Mouse (Mus musculus) intestine, postnatal 0 days (tissue): ENCODE results near the gene Klhl10. TPM values are rescaled to one million over a fixed set of nuclear protein-coding genes. Genes with fewer than 3 reads are reported as not detected.

Experiments
- ATAC-seq: fragments of 200-750 bp; cut with Nextera tagmentation; 2 replicates; pipeline ENCODE4 v1.8.0; 2017; ENCODE audit warnings: mild to moderate bottlenecking, moderate TSS enrichment, moderate library complexity
- H3K27ac ChIP-seq: fragments of 300-500 bp; sonication (generic); 2 replicates; pipeline ENCODE4 v1.5.1; 2014; ENCODE audit warnings: mild to moderate bottlenecking, low read depth, low read length, moderate library complexity
- H3K27me3 ChIP-seq: fragments of 300-500 bp; sonication (generic); replicated peaks from 2 replicates; pipeline ENCODE4 v1.6.1; 2014; ENCODE audit warnings: low read length, mixed read lengths; ENCODE audit not compliant: control insufficient read depth, insufficient read depth
- H3K36me3 ChIP-seq: fragments of 300-500 bp; sonication (generic); 2 replicates; pipeline ENCODE4 v1.6.1; 2014; ENCODE audit warnings: mild to moderate bottlenecking, moderate library complexity; ENCODE audit not compliant: control insufficient read depth, insufficient read depth
- H3K4me1 ChIP-seq: fragments of 300-500 bp; sonication (generic); replicated peaks from 2 replicates; pipeline ENCODE4 v1.6.1; 2014; ENCODE audit warnings: antibody characterized with exemption, low read length, mixed read lengths; ENCODE audit not compliant: control insufficient read depth, insufficient read depth
- H3K4me2 ChIP-seq: fragments of 300-500 bp; sonication (generic); replicated peaks from 2 replicates; pipeline ENCODE4 v1.6.1; 2014; ENCODE audit warnings: low read depth, mild to moderate bottlenecking, moderate library complexity
- H3K4me3 ChIP-seq: fragments of 300-500 bp; sonication (generic); 2 replicates; pipeline ENCODE4 v1.5.1; 2014; ENCODE audit warnings: low read depth, low read length
- H3K9ac ChIP-seq: fragments of 300-500 bp; sonication (generic); 2 replicates; pipeline ENCODE4 v1.6.1; 2014; ENCODE audit warnings: mild to moderate bottlenecking, low read depth, low read length
- H3K9me3 ChIP-seq: fragments of 300-500 bp; sonication (generic); 2 replicates; pipeline ENCODE4 v1.6.1; 2016; ENCODE audit warnings: mixed run types; ENCODE audit not compliant: control insufficient read depth
- CTCF ChIP-seq: sonication (generic); IDR thresholded peaks from 2 replicates; pipeline ENCODE4 v1.5.1; 2016; ENCODE audit warnings: low read depth, mild to moderate bottlenecking, control low read depth, antibody characterized with exemption, moderate library complexity
- WGBS: fragments of 180-500 bp; shearing (Covaris S2); extraction: QIAGEN DNeasy Blood & Tissue Kit; methylation state at CpG from one replicate; pipeline ENCODE4 v1.1.7; 2014; 5-methylcytosine and 5-hydroxymethylcytosine counted together
- polyA plus RNA-seq: library from polyadenylated mRNA; unstranded; fragments of >200 nt; fragmentation: Nextera tagmentation; extraction: Ambion mirVana; gene quantifications from 2 replicates; pipeline ENCODE4 v1.2.1, GENCODE M21; 2015

Gene Klhl10
- polyA plus RNA-seq, 1 experiment from 2014 or later, result 0.13 TPM

DNA sequence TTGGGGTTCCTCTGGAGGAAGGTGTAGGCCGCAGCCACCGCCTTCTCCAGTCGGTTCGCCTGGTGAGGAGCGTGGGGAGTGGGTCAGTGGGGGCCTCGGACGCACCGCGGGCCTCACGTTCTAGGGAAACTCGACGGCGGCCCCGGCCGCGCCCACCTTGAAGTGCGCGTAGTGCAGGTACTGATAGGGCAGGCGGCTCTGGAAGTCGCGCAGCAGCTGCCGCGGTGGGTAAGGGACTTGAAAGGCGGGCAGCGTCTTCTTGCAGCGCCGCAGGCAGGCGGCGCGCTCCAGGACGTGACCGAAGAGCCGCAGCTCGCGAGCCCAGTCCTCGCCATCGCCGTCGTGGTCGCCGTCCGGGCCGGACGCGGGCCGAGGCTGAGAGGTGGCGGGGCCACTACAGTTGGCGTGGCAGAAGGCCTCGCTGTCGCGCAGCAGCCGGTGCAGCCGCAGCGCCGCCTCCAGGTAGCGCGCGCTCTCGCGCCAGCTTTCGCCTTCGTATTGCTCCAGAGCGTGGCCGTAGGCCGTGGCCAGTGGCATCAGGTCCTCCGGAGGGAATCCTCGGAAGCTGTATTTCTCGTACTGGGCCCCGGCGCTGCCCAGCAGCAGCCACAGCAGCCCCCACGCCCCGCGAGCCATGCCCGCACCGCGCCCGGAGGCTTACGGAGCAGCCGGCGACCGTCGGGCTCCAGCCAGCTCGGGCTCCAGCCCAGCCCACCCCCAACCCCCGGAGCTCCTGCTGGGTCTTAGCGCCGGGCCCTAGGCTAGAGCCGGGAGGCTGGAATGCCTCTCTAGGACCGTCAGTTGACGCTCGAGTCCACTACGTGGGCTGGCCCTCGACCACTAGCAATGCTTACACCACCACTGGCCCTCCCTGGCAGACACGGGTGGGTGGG is 27.4 kb upstream of the Klhl10 start, which contains the start of gene P3h4:
Gene P3h4 (minus strand): TSS at position 816 of the 893 bp plus-strand sequence.
- Histone ChIP-seq H3K4me3 (peak within 1 kb of the TSS; percentile 54), H3K27me3 (no peaks in the 10 kb centered on the region), H3K27ac (peak within 1 kb of the TSS; percentile 69), H3K36me3 (peaks cover 4% of the 10 kb centered on the region; the same call in 1 of the 2 replicates), H3K4me1 (peaks cover 6% of the 10 kb centered on the region; the same call in 1 of the 2 replicates), H3K9ac (peak within 1 kb of the TSS; percentile 50), H3K9me3 (no peaks in the 10 kb centered on the region), H3K4me2 (peak within 1 kb of the TSS; percentile 74)
- peak; percentile 91 for TF ChIP-seq CTCF
- peak; percentile 78 for ATAC-seq
- 2% methylated on average over 90 of the region's 93 CpGs for WGBS

DNA sequence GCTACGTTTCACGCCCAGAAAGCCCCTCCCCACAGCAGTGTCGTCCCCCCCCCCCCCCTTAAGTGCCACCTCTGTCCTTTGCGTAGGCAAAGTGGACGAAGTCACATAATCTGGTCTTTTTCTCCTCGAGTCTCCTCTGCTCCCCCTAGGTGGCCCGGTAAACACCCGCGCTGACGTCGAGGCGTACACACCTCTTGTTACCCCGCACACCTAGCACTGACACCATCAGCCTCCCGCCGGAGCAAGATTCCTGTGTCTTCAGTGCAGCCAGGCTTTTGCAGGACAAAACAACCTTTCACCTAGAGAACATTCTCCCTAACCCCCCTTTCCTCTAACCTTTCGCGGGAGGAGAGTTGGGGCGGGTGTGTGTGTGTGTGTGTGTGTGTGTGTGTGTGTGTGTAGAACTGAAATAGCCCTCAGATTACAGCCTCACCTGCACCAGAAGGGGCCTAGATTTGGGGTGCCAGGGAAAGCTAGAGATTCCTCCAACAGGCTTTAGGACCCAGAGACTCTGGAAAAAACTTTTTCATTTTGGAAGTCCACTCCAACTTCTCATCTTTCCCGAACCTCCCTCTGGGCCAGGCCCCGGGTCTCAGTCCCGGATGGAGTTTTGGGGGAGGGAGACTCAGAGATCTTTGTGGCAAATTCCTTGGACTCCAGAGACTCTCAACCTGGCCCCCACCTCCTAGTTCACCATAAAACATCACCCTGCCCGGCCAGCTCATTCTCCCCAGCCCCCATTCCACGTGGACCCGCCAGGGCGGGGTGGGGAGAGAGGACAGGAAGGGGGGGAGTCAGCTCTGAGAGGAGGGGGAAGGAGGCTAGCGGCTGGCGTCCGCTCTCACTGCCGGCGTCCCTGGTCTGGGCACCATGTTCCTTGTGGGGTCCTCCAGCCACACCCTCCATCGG is 26.5 kb upstream of the Klhl10 start, which contains the start of gene Fkbp10:
Gene Fkbp10 (plus strand): TSS at position 784 of the 909 bp plus-strand sequence.
- TF ChIP-seq CTCF, result no peak
- peak within 1 kb of the TSS; percentile 74 for H3K4me2 ChIP-seq

DNA sequence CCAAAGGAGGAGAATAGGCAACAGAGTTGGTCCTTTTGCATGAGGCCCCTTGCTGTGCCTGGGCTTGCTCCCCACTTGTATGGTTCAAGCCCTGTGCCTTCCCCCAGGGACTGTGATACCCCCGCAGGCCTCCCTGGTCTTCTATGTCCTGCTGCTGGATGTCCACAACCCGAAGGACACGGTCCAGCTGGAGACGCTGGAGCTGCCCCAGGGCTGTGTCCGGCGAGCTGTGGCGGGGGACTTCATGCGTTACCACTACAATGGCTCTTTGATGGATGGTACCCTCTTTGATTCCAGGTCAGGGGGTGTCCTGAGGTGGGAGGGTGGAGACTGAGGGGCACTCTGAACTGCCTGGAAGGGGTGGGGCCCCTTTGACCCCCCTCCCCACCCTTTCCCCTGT is 20.2 kb upstream of the Klhl10 start:
- TF ChIP-seq CTCF, result no peak
- H3K36me3 ChIP-seq, result no peaks in the 10 kb centered on the region
- H3K4me3 ChIP-seq, result no peak overlapping the region
- no peak overlapping the region for H3K9ac ChIP-seq
- ATAC-seq, result no peak
- no peaks in the 10 kb centered on the region for H3K4me1 ChIP-seq
- H3K4me2 ChIP-seq, result no peak overlapping the region
- no peaks in the 10 kb centered on the region for H3K9me3 ChIP-seq
- no peak overlapping the region for H3K27ac ChIP-seq
- WGBS, result 88% methylated on average over 8 of the region's 8 CpGs
- no peaks in the 10 kb centered on the region for H3K27me3 ChIP-seq

More for the DNA sequence above, 26.5 kb upstream of the Klhl10 start, which contains the start of gene Fkbp10:
- Histone ChIP-seq H3K4me3 (peak within 1 kb of the TSS; percentile 54), H3K27me3 (no peaks in the 10 kb centered on the region), H3K27ac (peak within 1 kb of the TSS; percentile 69), H3K36me3 (no peaks in the 10 kb centered on the region), H3K9ac (peak within 1 kb of the TSS; percentile 50), H3K9me3 (no peaks in the 10 kb centered on the region), H3K4me1 (peaks cover 6% of the 10 kb centered on the region; the same call in 1 of the 2 replicates)
- 3% methylated on average over 31 of the region's 31 CpGs for WGBS
- ATAC-seq, result peak; percentile 11

DNA sequence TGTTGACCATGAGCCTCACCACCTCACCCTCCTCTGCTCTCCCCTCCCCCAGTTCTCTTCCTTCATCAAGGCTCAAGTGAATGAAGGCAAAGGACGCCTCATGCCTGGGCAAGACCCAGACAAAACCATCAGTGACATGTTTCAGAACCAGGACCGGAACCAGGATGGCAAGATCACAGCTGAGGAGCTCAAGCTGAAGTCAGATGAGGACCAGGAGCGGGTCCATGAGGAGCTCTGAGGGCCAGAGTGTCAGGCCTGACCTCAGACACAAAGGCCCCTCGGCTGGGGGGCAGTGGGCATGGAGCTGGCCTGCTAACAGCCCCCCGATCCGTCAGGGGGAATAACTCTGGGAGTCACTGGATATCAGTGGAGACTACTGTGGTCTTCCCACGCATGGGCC is 17.9 kb upstream of the Klhl10 start:
- no peak for TF ChIP-seq CTCF
- Histone ChIP-seq H3K36me3 (no peaks in the 10 kb centered on the region), H3K4me2 (no peak overlapping the region), H3K27ac (no peak overlapping the region), H3K9me3 (no peaks in the 10 kb centered on the region), H3K27me3 (no peaks in the 10 kb centered on the region), H3K4me1 (no peaks in the 10 kb centered on the region), H3K9ac (no peak overlapping the region), H3K4me3 (no peak overlapping the region)
- ATAC-seq, result no peak
- WGBS, result 90% methylated on average over 7 of the region's 7 CpGs

DNA sequence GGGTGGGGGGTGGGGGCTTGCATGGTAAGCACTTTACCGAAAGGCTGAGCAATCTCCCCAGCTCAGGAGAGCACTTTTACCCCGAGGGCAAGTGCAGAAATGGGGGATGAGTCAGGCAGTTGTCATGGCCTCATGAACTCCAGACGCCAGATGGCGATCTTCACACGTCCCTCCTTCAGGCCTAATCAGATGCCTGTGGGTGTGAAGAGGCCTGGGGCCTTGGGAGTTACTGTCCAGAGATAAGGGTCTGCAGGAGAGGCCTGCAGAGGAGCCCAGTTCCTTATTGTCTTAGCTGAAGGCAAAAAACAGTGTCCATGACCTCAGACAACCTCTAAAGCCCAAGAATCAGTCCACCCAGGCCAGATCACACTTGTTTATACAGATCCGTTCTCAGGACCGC is 15.9 kb upstream of the Klhl10 start:
- no peak overlapping the region for H3K4me3 ChIP-seq
- peak; percentile 90 for TF ChIP-seq CTCF
- H3K27ac ChIP-seq, result no peak overlapping the region
- no peaks in the 10 kb centered on the region for H3K27me3 ChIP-seq
- no peaks in the 10 kb centered on the region for H3K9me3 ChIP-seq
- no peak overlapping the region for H3K4me2 ChIP-seq
- no peak overlapping the region for H3K9ac ChIP-seq
- no peaks in the 10 kb centered on the region for H3K4me1 ChIP-seq
- no peaks in the 10 kb centered on the region for H3K36me3 ChIP-seq
- WGBS, result 21% methylated on average over 7 of the region's 7 CpGs
- ATAC-seq, result peak; percentile 54; the same call in 1 of the 2 replicates

DNA sequence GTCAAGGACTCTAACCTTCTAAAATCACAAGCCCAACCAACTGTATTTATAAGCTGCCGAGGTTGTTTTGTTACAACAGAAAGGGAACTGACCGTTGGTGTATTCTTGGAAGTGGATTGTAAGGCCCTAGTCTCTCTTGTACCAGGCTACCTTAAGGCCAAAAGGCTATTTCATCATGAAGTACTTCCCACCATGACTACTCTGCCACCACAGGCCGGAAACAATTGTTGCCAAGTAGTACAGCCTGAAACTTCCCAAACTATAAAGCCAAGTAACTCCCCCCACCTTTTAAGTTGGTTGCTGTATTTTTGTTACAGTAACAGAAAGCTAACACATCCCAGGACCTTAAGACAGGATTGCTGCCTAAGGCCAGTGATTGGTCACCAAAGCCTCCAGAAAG is 14.9 kb upstream of the Klhl10 start:
- Histone ChIP-seq H3K27me3 (no peaks in the 10 kb centered on the region), H3K9me3 (no peaks in the 10 kb centered on the region), H3K27ac (no peak overlapping the region), H3K4me1 (no peaks in the 10 kb centered on the region), H3K36me3 (no peaks in the 10 kb centered on the region), H3K4me2 (no peak overlapping the region), H3K4me3 (no peak overlapping the region), H3K9ac (no peak overlapping the region)
- ATAC-seq, result no peak
- no peak for TF ChIP-seq CTCF
- 86% methylated on average over 3 of the region's 3 CpGs for WGBS
